Comparison of ENCODE assay signal across 23 mouse cellular contexts in genomic region chr16:64759245-64759626, GRCm38 (mm10). TPM values are rescaled to one million over a fixed set of nuclear protein-coding genes. Genes with fewer than 3 reads are reported as not detected.
A peak's percentile ranks its signal among the peaks of the same experiment; 100 is the strongest.
DNase-seq lines count a peak whose midpoint lies in the region; ATAC-seq and TF ChIP-seq lines count a peak whose summit lies in the region.
"Had no signal": no experiment of that assay in that cellular context is flagged by ENCODE, and none has a peak within 500 bp of the region (broad histone marks: within the 10 kb centered on the region; RNA-seq: fewer than 3 reads in every experiment).

No protein-coding gene starts in this region.

- TF ChIP-seq CTCF in heart, postnatal 0 days (IDR thresholded peaks at IDR 0.05; ENCODE audit: low read depth): no peak
- no peak for TF ChIP-seq CTCF in spleen, adult 2 months (IDR thresholded peaks at IDR 0.05; ENCODE audit: extremely low read depth, insufficient read depth, insufficient read length, insufficient replicate concordance)
- TF ChIP-seq CTCF in forebrain, postnatal 0 days (IDR thresholded peaks at IDR 0.05; ENCODE audit: low read depth): no peak

- no peak overlapping the region for H3K4me3 ChIP-seq in heart, postnatal 0 days (ENCODE audit: low read depth, low read length)
- H3K4me3 ChIP-seq in spleen, adult 2 months (ENCODE audit: extremely low read depth, insufficient read depth, insufficient read length): no peak overlapping the region
- no peak overlapping the region for H3K4me3 ChIP-seq in forebrain, postnatal 0 days (ENCODE audit: low read depth, low read length)
- H3K4me3 ChIP-seq: embryonic facial prominence, embryonic 15.5 days; forebrain, embryonic 15.5 days; hindbrain, embryonic 10.5 days; limb, embryonic 13.5 days; liver, embryonic 12.5 days had no signal

- H3K36me3 ChIP-seq in heart, postnatal 0 days (replicated peaks; ENCODE audit: control insufficient read depth, insufficient read depth, low read length): peaks cover 11% of the 10 kb centered on the region
- H3K36me3 ChIP-seq in spleen, adult 2 months (ENCODE audit: control insufficient read depth, insufficient read depth, low read length): peaks cover 4% of the 10 kb centered on the region
- H3K36me3 ChIP-seq in forebrain, postnatal 0 days (ENCODE audit: insufficient read depth): peaks cover 10% of the 10 kb centered on the region

- ATAC-seq in heart, postnatal 0 days (ENCODE audit: insufficient read depth, low read depth): no peak
- peak; percentile 9 for ATAC-seq in inflammation-experienced regulatory T-cells, adult 6 months
- no peak for ATAC-seq in forebrain, postnatal 0 days
- ATAC-seq: forebrain, embryonic 15.5 days; hindbrain, postnatal 0 days had no signal

- H3K4me1 ChIP-seq in heart, postnatal 0 days (ENCODE audit: control insufficient read depth, insufficient read depth): peaks cover 11% of the 10 kb centered on the region; the same call in 1 of the 2 replicates
- peaks cover 4% of the 10 kb centered on the region; the same call in 1 of the 2 replicates for H3K4me1 ChIP-seq in spleen, adult 2 months (ENCODE audit: control insufficient read depth, insufficient read depth, insufficient read length)
- H3K4me1 ChIP-seq in forebrain, postnatal 0 days (ENCODE audit: insufficient read depth): no peaks in the 10 kb centered on the region
- H3K4me1 ChIP-seq: embryonic facial prominence, embryonic 15.5 days; forebrain, embryonic 15.5 days; hindbrain, embryonic 10.5 days; limb, embryonic 13.5 days had no signal

- TF ChIP-seq EP300 in heart, postnatal 0 days (IDR thresholded peaks at IDR 0.05; ENCODE audit: low read depth): no peak

- no peaks in the 10 kb centered on the region for H3K27me3 ChIP-seq in heart, postnatal 0 days (ENCODE audit: control insufficient read depth, insufficient read depth, low read length)
- H3K27me3 ChIP-seq in spleen, adult 2 months (ENCODE audit: control insufficient read depth, insufficient read depth, low read length): no peaks in the 10 kb centered on the region
- no peaks in the 10 kb centered on the region for H3K27me3 ChIP-seq in forebrain, postnatal 0 days (ENCODE audit: insufficient read depth, low read length)
- H3K27me3 ChIP-seq: embryonic facial prominence, embryonic 15.5 days; forebrain, embryonic 15.5 days; limb, embryonic 13.5 days; liver, embryonic 12.5 days had no signal

- H3K9ac ChIP-seq in heart, postnatal 0 days (replicated peaks; ENCODE audit: low read depth, low read length): no peak overlapping the region
- no peak overlapping the region for H3K9ac ChIP-seq in forebrain, postnatal 0 days
- H3K9ac ChIP-seq: embryonic facial prominence, embryonic 15.5 days; forebrain, embryonic 15.5 days; limb, embryonic 13.5 days; liver, embryonic 12.5 days had no signal

- 67% methylated on average over 1 of the region's 1 CpGs for WGBS in heart, postnatal 0 days
- 4% methylated on average over 1 of the region's 1 CpGs for WGBS in spleen, adult 2 months
- WGBS in forebrain, postnatal 0 days: 89% methylated on average over 1 of the region's 1 CpGs

- TF ChIP-seq POLR2A in spleen, adult 2 months (IDR thresholded peaks at IDR 0.05; ENCODE audit: low read depth, low read length): no peak

- H3K9me3 ChIP-seq in heart, postnatal 0 days (replicated peaks; ENCODE audit: control insufficient read depth, low read length): 0 out of 2 replicates have a peak, but pooled peaks cover 7% of the 10 kb centered on the region
- H3K9me3 ChIP-seq in forebrain, postnatal 0 days (ENCODE audit: low read length): no peaks in the 10 kb centered on the region

- no peak overlapping the region for H3K4me2 ChIP-seq in heart, postnatal 0 days (ENCODE audit: low read depth, low read length)
- H3K4me2 ChIP-seq in forebrain, postnatal 0 days (ENCODE audit: low read depth): no peak overlapping the region
- H3K4me2 ChIP-seq: embryonic facial prominence, embryonic 15.5 days; forebrain, embryonic 15.5 days; heart, embryonic 11.5 days; limb, embryonic 13.5 days had no signal

- intact Hi-C loops in heart, postnatal 25 days (cut with DNase I): loop anchor here (5.0 to 10.0 kb wide), 2 partner anchors 206 to 713 kb away; no protein-coding TSS in a partner anchor

- DNase-seq in heart, postnatal 0 days (ENCODE audit: low spot score): peak; percentile 8
- DNase-seq in heart, postnatal 25 days (ENCODE audit: low spot score): no peak
- DNase-seq in spleen, adult 2 months (ENCODE audit: low read depth in 1 of 2, low spot score in 2 of 2): no peak
- DNase-seq in spleen, postnatal 4 days (ENCODE audit: low spot score in 2 of 2): no peak
- DNase-seq in thymus, postnatal 36 days: no peak
- DNase-seq in kidney, adult 18-20 months: no peak
- no peak for DNase-seq in forebrain, postnatal 0 days
- DNase-seq: adrenal gland, postnatal 36 days; B cell, adult 2 months; cerebellum, adult 9-10 months; gastrocnemius, postnatal 10 days; kidney, adult 11 months; kidney, postnatal 4 days; lung, adult 2 months; midbrain, embryonic 14.5 days had no signal

- H3K27ac ChIP-seq in heart, postnatal 0 days (ENCODE audit: low read depth): peak overlapping the region; percentile 60
- peak overlapping the region; percentile 12; the same call in 1 of the 2 replicates for H3K27ac ChIP-seq in spleen, adult 2 months (ENCODE audit: insufficient read depth, low read length)
- H3K27ac ChIP-seq in forebrain, postnatal 0 days (ENCODE audit: low read depth, low read length): no peak overlapping the region
- H3K27ac ChIP-seq: embryonic facial prominence, embryonic 15.5 days; forebrain, embryonic 15.5 days; hindbrain, embryonic 10.5 days; hindbrain, postnatal 0 days; limb, embryonic 13.5 days had no signal

RNA-seq across cellular contexts. Expression of gene 4930453N24Rik, which starts 11.7 kb away (rescaled TPM):
- total RNA-seq in heart, postnatal 0 days (2014; rRNA removed; ENCODE audit: low replicate concordance): 11.9 and 12.2 TPM in 2 replicates
- polyA plus RNA-seq in heart, postnatal 0 days (2015; fragmentation: Nextera tagmentation; extraction: Ambion mirVana): 17.7 and 19.2 TPM in 2 replicates
- 10 to 100 TPM; 22.3 to 23.8 TPM for total RNA-seq in heart, postnatal 25 days (2021)
- polyA plus RNA-seq in spleen, adult 2 months (2012; rRNA removed): 2.5 and 2.9 TPM in 2 replicates
- polyA plus RNA-seq in inflammation-experienced regulatory T-cells, adult 6 months (2017; shearing (Covaris generic)): 10 to 100 TPM; 14.2 to 26.6 (median 19.4) TPM
- 21.4 and 24.8 TPM in 2 replicates for total RNA-seq in forebrain, postnatal 0 days (2014; rRNA removed)
- 18.2 and 19.8 TPM in 2 replicates for polyA plus RNA-seq in forebrain, postnatal 0 days (2015; fragmentation: Nextera tagmentation; extraction: Ambion mirVana)
